Mouse (Mus musculus) lung, adult 2 months (tissue): ENCODE data around the gene Gnb1. TPM values are rescaled to one million over a fixed set of nuclear protein-coding genes. Genes with fewer than 3 reads are reported as not detected.

Experiments
- DNase-seq: peaks from one replicate; pipeline ENCODE4 v3.0.0; 2022
- H3K4me1 ChIP-seq: fragments of 200-500 bp; 2 replicates; pipeline ENCODE4 v1.6.1; 2011; ENCODE audit warnings: low read length; ENCODE audit not compliant: control insufficient read depth, insufficient read depth
- H3K4me3 ChIP-seq: fragments of 200-500 bp; replicated peaks from 2 replicates; pipeline ENCODE3; 2011; ENCODE audit warnings: low read depth, mild to moderate bottlenecking, control low read depth, low read length; ENCODE audit errors: extremely low read depth
- CTCF ChIP-seq: fragments of 200-500 bp; IDR thresholded peaks from 2 replicates; pipeline ENCODE4 v1.5.1; 2011; ENCODE audit warnings: mild to moderate bottlenecking, low read length, control low read depth; ENCODE audit not compliant: insufficient read depth
- POLR2A ChIP-seq: fragments of 200-500 bp; IDR thresholded peaks from 2 replicates; pipeline ENCODE4 v1.6.1; 2011; ENCODE audit warnings: low read depth, mild to moderate bottlenecking, control low read depth, low read length, borderline replicate concordance; ENCODE audit errors: extremely low read depth
- WGBS: fragments of 180-500 bp; shearing (Covaris S2); methylation state at CpG from one replicate; pipeline ENCODE4 v1.1.7; 2018; 5-methylcytosine and 5-hydroxymethylcytosine counted together
- polyA plus RNA-seq: library from polyadenylated mRNA; depleted of rRNA; stranded (reverse); fragments of >200 nt; gene quantifications from 2 replicates; pipeline ENCODE4 v1.2.3, GENCODE M21; 2012

The Gnb1 gene
- polyA plus RNA-seq, 1 experiment = 872 TPM

GRCm38 (mm10) chr4:155573876-155574275 is 82.7 kb downstream of the Gnb1 start:
- Histone ChIP-seq H3K4me1 (peaks cover 4% of the 10 kb centered on the region; the same call in 1 of the 2 replicates), H3K4me3 (no peak overlapping the region)
- DNase-seq = no peak
- TF ChIP-seq CTCF = no peak
- no peak for TF ChIP-seq POLR2A
- 88% methylated on average over 9 of the region's 9 CpGs for WGBS

GRCm38 (mm10) chr4:155574931-155575330 is 83.8 kb downstream of the Gnb1 start:
- 55% methylated on average over 11 of the region's 11 CpGs for WGBS
- Histone ChIP-seq H3K4me1 (peaks cover 4% of the 10 kb centered on the region; the same call in 1 of the 2 replicates), H3K4me3 (no peak overlapping the region)
- DNase-seq = no peak
- no peak for TF ChIP-seq POLR2A

- 88% methylated on average over 8 of the region's 8 CpGs for WGBS
- DNase-seq = no peak
- TF ChIP-seq POLR2A (no peak), CTCF (no peak)
- H3K4me3 ChIP-seq = no peak overlapping the region
- peaks cover 4% of the 10 kb centered on the region; the same call in 1 of the 2 replicates for H3K4me1 ChIP-seq
Observed at GRCm38 (mm10) chr4:155575521-155575920, 84.4 kb downstream of the Gnb1 start.

GRCm38 (mm10) chr4:155577132-155577531 is 86.0 kb downstream of the Gnb1 start:
- 88% methylated on average over 9 of the region's 9 CpGs for WGBS
- no peaks in the 10 kb centered on the region; the same call in 1 of the 2 replicates for H3K4me1 ChIP-seq
- no peak overlapping the region for H3K4me3 ChIP-seq
- TF ChIP-seq POLR2A (no peak), CTCF (no peak)
- DNase-seq = no peak

GRCm38 (mm10) chr4:155577741-155578140 is 86.6 kb downstream of the Gnb1 start:
- DNase-seq = no peak
- Histone ChIP-seq H3K4me1 (no peaks in the 10 kb centered on the region; the same call in 1 of the 2 replicates), H3K4me3 (no peak overlapping the region)
- no peak for TF ChIP-seq POLR2A
- TF ChIP-seq CTCF = no peak
- 87% methylated on average over 5 of the region's 5 CpGs for WGBS

GRCm38 (mm10) chr4:155578336-155579125 is 87.4 kb downstream of the Gnb1 start:
- DNase-seq = no peak
- WGBS = 77% methylated on average over 7 of the region's 7 CpGs
- TF ChIP-seq POLR2A (no peak), CTCF (no peak)
- Histone ChIP-seq H3K4me1 (no peaks in the 10 kb centered on the region; the same call in 1 of the 2 replicates), H3K4me3 (no peak overlapping the region)

GRCm38 (mm10) chr4:155580420-155580819 is 89.3 kb downstream of the Gnb1 start:
- DNase-seq = peak; percentile 55
- TF ChIP-seq POLR2A = no peak
- peak; percentile 70 for TF ChIP-seq CTCF
- H3K4me3 ChIP-seq = no peak overlapping the region
- no peaks in the 10 kb centered on the region; the same call in 1 of the 2 replicates for H3K4me1 ChIP-seq
- 28% methylated on average over 1 of the region's 1 CpGs for WGBS

- H3K4me3 ChIP-seq = no peak overlapping the region
- no peak for DNase-seq
- TF ChIP-seq POLR2A (no peak), CTCF (no peak)
- H3K4me1 ChIP-seq = no peaks in the 10 kb centered on the region; the same call in 1 of the 2 replicates
- 89% methylated on average over 6 of the region's 6 CpGs for WGBS
Observed at GRCm38 (mm10) chr4:155582279-155582905, 91.2 kb downstream of the Gnb1 start.

GRCm38 (mm10) chr4:155589356-155589755 is 98.2 kb downstream of the Gnb1 start:
- no peak overlapping the region for H3K4me3 ChIP-seq
- TF ChIP-seq CTCF (no peak), POLR2A (no peak)
- 96% methylated on average over 5 of the region's 5 CpGs for WGBS
- no peaks in the 10 kb centered on the region for H3K4me1 ChIP-seq
- DNase-seq = no peak
